Mouse (Mus musculus): ENCODE measurements around the gene Cfap97d1.

- no peak for TF ChIP-seq CTCF (IDR thresholded peaks at IDR 0.05; ENCODE audit: extremely low read depth, insufficient read length, insufficient replicate concordance, low read depth, low read length)
- TF ChIP-seq POLR2A (IDR thresholded peaks at IDR 0.05; ENCODE audit: low read depth, low read length): no peak
Observed at GRCm38 (mm10) chr11:101964647-101965046, 19.4 kb upstream of the Cfap97d1 start.

Data from small intestine, adult 2 months (tissue).